Mouse (Mus musculus): ENCODE measurements at regions not wholly inside any gene's neighbourhood (a gene's known extent, or its start where the extent isn't known, plus 50 kb on each side); places are given as distances from the start of the nearest gene placed in this dataset.
A peak's percentile ranks its signal among the peaks of the same experiment; 100 is the strongest.
"Not testable (repeated sequence)": the region's sequence is repeated elsewhere in the genome, so short reads cannot be mapped to it uniquely, and the experiment has no call there.

- no peak for DNase-seq (ENCODE audit: low spot score)
Observed at GRCm38 (mm10) chr11:63211501-63211900, 82.7 kb downstream of the Pmp22 start.

- peak; percentile 87 for DNase-seq (ENCODE audit: low spot score)
Observed at GRCm38 (mm10) chr11:63213043-63213442, 84.3 kb downstream of the Pmp22 start.

GRCm38 (mm10) chr11:63213901-63214425 is 85.2 kb downstream of the Pmp22 start:
- peak; percentile 16 for DNase-seq (ENCODE audit: low spot score)

GRCm38 (mm10) chr11:63215993-63216392 is 87.2 kb downstream of the Pmp22 start:
- DNase-seq (ENCODE audit: low spot score), result no peak

GRCm38 (mm10) chr11:63217049-63217448 is 88.3 kb downstream of the Pmp22 start:
- DNase-seq (ENCODE audit: low spot score), result no peak

GRCm38 (mm10) chr11:63226471-63226870 is 97.7 kb downstream of the Pmp22 start:
- DNase-seq (ENCODE audit: low spot score), result no peak

GRCm38 (mm10) chr11:63230786-63231185 is 102.0 kb downstream of the Pmp22 start:
- DNase-seq (ENCODE audit: low spot score), result no peak

GRCm38 (mm10) chr11:63233172-63233966 is 104.6 kb downstream of the Pmp22 start:
- DNase-seq (ENCODE audit: low spot score), result peak; percentile 41

- no peak for DNase-seq (ENCODE audit: low spot score)
Observed at GRCm38 (mm10) chr11:63234481-63234880, 105.7 kb downstream of the Pmp22 start.

- no peak for DNase-seq (ENCODE audit: low spot score)
Observed at GRCm38 (mm10) chr11:63238655-63239054, 109.9 kb downstream of the Pmp22 start.

GRCm38 (mm10) chr11:63243906-63244416 is 115.2 kb downstream of the Pmp22 start:
- DNase-seq (ENCODE audit: low spot score), result no peak

GRCm38 (mm10) chr11:63245041-63245440 is 116.3 kb downstream of the Pmp22 start:
- DNase-seq (ENCODE audit: low spot score), result no peak

GRCm38 (mm10) chr11:63246052-63246661 is 117.4 kb downstream of the Pmp22 start:
- peak; percentile 38 for DNase-seq (ENCODE audit: low spot score)

GRCm38 (mm10) chr11:63252012-63252856 is 123.5 kb downstream of the Pmp22 start:
- DNase-seq (ENCODE audit: low spot score), result no peak

GRCm38 (mm10) chr11:63252968-63253602 is 124.3 kb downstream of the Pmp22 start:
- peak; percentile 12 for DNase-seq (ENCODE audit: low spot score)

GRCm38 (mm10) chr11:63264432-63265061 is 135.8 kb downstream of the Pmp22 start:
- DNase-seq (ENCODE audit: low spot score), result peak; percentile 67

- not testable (repeated sequence) for DNase-seq (ENCODE audit: low spot score)
Observed at GRCm38 (mm10) chr11:63266290-63266689, 137.5 kb downstream of the Pmp22 start.

- no peak for DNase-seq (ENCODE audit: low spot score)
Observed at GRCm38 (mm10) chr11:63276641-63277040, 147.9 kb downstream of the Pmp22 start.

GRCm38 (mm10) chr11:63281839-63282238 is 153.1 kb downstream of the Pmp22 start:
- DNase-seq (ENCODE audit: low spot score), result no peak

- DNase-seq (ENCODE audit: low spot score), result no peak
Observed at GRCm38 (mm10) chr11:63282541-63282940, 153.8 kb downstream of the Pmp22 start.

GRCm38 (mm10) chr11:63286026-63286425 is 157.2 kb downstream of the Pmp22 start:
- no peak for DNase-seq (ENCODE audit: low spot score)

All from embryo, embryonic 10 days (tissue).